Mouse (Mus musculus) liver, adult 2 months (tissue): ENCODE data around the gene Fut8. TPM values are rescaled to one million over a fixed set of nuclear protein-coding genes. Genes with fewer than 3 reads are reported as not detected.

Experiments used
- DNase-seq: peaks from one replicate; pipeline ENCODE4 v3.0.0-alpha.2; 2011; ENCODE audit warnings: low read depth, low spot score; ENCODE audit errors: extremely low read depth
- H3K27ac ChIP-seq: fragments of 200-500 bp; replicated peaks from 2 replicates; pipeline ENCODE4 v1.5.1; 2012; ENCODE audit warnings: low read depth, mild to moderate bottlenecking, control low read depth, inconsistent platforms, low read length; ENCODE audit not compliant: insufficient read depth
- H3K27me3 ChIP-seq: fragments of 200-500 bp; 2 replicates; pipeline ENCODE4 v1.6.1; 2012; ENCODE audit warnings: mild to moderate bottlenecking, moderate library complexity, low read length, inconsistent platforms; ENCODE audit not compliant: control insufficient read depth, insufficient read depth
- H3K36me3 ChIP-seq: fragments of 200-500 bp; 2 replicates; pipeline ENCODE4 v1.6.1; 2012; ENCODE audit warnings: low read length, inconsistent platforms; ENCODE audit not compliant: control insufficient read depth, insufficient read depth
- H3K4me1 ChIP-seq: fragments of 200-500 bp; 2 replicates; pipeline ENCODE4 v1.6.1; 2011; ENCODE audit warnings: low read length; ENCODE audit not compliant: control insufficient read depth, insufficient read depth
- H3K4me3 ChIP-seq: fragments of 200-500 bp; 2 replicates; pipeline ENCODE4 v1.5.1; 2011; ENCODE audit warnings: low read depth, mild to moderate bottlenecking, control low read depth, low read length, moderate library complexity; ENCODE audit not compliant: insufficient read depth
- H3K79me2 ChIP-seq: fragments of 200-500 bp; 2 replicates; pipeline ENCODE4 v1.6.1; 2012; ENCODE audit warnings: inconsistent platforms, mild to moderate bottlenecking, low read length, moderate library complexity; ENCODE audit not compliant: control insufficient read depth, insufficient read depth
- H3K9ac ChIP-seq: fragments of 200-500 bp; 2 replicates; pipeline ENCODE4 v1.6.1; 2012; ENCODE audit warnings: low read depth, mild to moderate bottlenecking, control low read depth, inconsistent platforms, low read length
- CTCF ChIP-seq: fragments of 200-500 bp; IDR thresholded peaks from 2 replicates; pipeline ENCODE4 v1.5.1; 2011; ENCODE audit warnings: low read depth, low read length, control low read depth
- POLR2A ChIP-seq: fragments of 200-500 bp; IDR thresholded peaks from 2 replicates; pipeline ENCODE4 v1.6.1; 2011; ENCODE audit warnings: low read length, control low read depth; ENCODE audit not compliant: insufficient read depth; ENCODE audit errors: extremely low read depth
- WGBS: fragments of 180-500 bp; shearing (Covaris S2); methylation state at CpG from one replicate; pipeline ENCODE4 v1.1.7; 2018; 5-methylcytosine and 5-hydroxymethylcytosine counted together
- polyA plus RNA-seq: library from polyadenylated mRNA; depleted of rRNA; stranded (reverse); fragments of >200 nt; gene quantifications from 2 replicates; pipeline ENCODE4 v1.2.3, GENCODE M21; 2012
- total RNA-seq: library from RNA; depleted of rRNA; stranded (reverse); fragments of >200 nt; gene quantifications from 2 replicates; pipeline ENCODE4 v1.2.3, GENCODE M21; 2014

Fut8 gene
- total and polyA plus RNA-seq, 2 experiments: 1.2 to 8.0 TPM

DNA sequence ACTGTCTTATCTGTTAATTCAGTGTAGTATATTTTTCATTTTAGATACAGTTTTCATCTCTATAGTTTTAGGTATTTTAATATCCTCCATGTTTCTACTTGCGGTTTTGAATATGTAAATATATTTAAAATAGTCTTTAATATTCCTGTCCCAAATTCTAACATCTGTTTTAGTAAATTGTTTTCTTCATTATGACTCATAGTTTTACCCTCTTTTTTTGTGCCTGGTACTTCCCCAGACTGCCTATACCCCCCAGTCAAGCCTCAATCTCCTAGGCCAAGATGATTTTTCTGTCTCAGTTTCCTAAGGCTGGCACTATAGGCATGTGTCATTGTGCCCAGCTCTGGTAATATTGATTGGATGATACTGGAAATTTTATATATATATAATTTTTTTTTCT is 64.1 kb downstream of the Fut8 start:
- WGBS: 100% methylated on average over 1 of the region's 1 CpGs
- Histone ChIP-seq H3K36me3 (no peaks in the 10 kb centered on the region), H3K27me3 (no peaks in the 10 kb centered on the region), H3K9ac (no peak overlapping the region), H3K4me3 (no peak overlapping the region), H3K79me2 (no peaks in the 10 kb centered on the region), H3K27ac (no peak overlapping the region), H3K4me1 (no peaks in the 10 kb centered on the region)
- TF ChIP-seq POLR2A: no peak
- DNase-seq: no peak

- Histone ChIP-seq H3K79me2 (no peaks in the 10 kb centered on the region), H3K9ac (no peak overlapping the region), H3K4me1 (no peaks in the 10 kb centered on the region), H3K27me3 (no peaks in the 10 kb centered on the region), H3K27ac (no peak overlapping the region), H3K4me3 (no peak overlapping the region), H3K36me3 (no peaks in the 10 kb centered on the region)
- no peak for DNase-seq
- TF ChIP-seq CTCF: no peak
- no peak for TF ChIP-seq POLR2A
These were observed 65.4 kb downstream of the Fut8 start for GRCm38 (mm10) chr12:77303367-77303766.

- no peak for TF ChIP-seq CTCF
- no peak for TF ChIP-seq POLR2A
- Histone ChIP-seq H3K27me3 (no peaks in the 10 kb centered on the region), H3K79me2 (no peaks in the 10 kb centered on the region), H3K36me3 (no peaks in the 10 kb centered on the region), H3K27ac (no peak overlapping the region), H3K9ac (no peak overlapping the region), H3K4me3 (no peak overlapping the region), H3K4me1 (no peaks in the 10 kb centered on the region)
- no peak for DNase-seq
- 86% methylated on average over 3 of the region's 3 CpGs for WGBS
These were observed 67.6 kb downstream of the Fut8 start for GRCm38 (mm10) chr12:77305502-77305901.

GRCm38 (mm10) chr12:77306759-77307314 is 68.9 kb downstream of the Fut8 start:
- TF ChIP-seq POLR2A (no peak), CTCF (no peak)
- Histone ChIP-seq H3K36me3 (no peaks in the 10 kb centered on the region), H3K4me1 (no peaks in the 10 kb centered on the region), H3K4me3 (no peak overlapping the region), H3K79me2 (no peaks in the 10 kb centered on the region), H3K27ac (no peak overlapping the region), H3K27me3 (no peaks in the 10 kb centered on the region), H3K9ac (no peak overlapping the region)
- DNase-seq: no peak
- 90% methylated on average over 3 of the region's 3 CpGs for WGBS

DNA sequence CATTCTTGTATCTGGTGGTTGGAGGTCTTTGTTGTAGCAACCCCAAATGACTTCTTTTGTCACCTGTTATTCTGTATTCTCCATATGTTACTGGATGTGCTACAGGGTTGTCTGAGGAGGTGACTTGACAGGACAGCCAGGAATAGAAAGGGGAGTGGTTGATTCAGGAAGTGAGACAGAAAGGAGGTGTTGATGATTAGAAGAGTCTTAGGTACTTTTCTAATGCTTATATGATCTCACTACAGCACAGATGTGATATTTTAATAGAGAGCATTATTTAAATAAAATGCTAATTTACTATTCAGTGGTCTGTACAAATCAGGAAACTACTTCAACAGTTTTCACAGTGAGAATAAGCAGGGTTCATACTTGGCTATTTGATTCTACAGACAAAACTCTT is 71.6 kb downstream of the Fut8 start:
- H3K4me3 ChIP-seq: no peak overlapping the region
- no peak overlapping the region for H3K27ac ChIP-seq
- no peaks in the 10 kb centered on the region for H3K27me3 ChIP-seq
- no peaks in the 10 kb centered on the region for H3K36me3 ChIP-seq
- TF ChIP-seq CTCF: no peak
- TF ChIP-seq POLR2A: no peak
- no peaks in the 10 kb centered on the region for H3K4me1 ChIP-seq
- no peak overlapping the region for H3K9ac ChIP-seq
- DNase-seq: no peak
- no peaks in the 10 kb centered on the region for H3K79me2 ChIP-seq

DNA sequence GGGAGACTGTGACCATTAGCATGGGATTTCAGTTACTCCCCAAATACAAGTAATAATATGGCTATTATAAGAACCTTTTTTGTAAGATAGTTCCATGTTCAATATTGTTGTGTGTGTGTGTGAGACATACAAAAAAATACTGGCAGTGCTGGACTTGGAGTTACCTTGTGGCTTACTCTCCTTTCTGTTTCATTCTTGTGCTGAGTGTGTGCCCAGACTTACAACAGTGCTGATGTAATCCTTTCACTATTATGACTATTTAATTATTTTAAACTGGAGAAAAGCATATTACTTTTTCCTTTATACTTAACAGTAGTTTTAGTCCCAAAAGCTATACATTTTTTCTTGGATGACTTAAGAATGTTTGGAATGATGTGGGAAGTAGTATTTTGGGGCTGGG is 75.6 kb downstream of the Fut8 start:
- Histone ChIP-seq H3K9ac (no peak overlapping the region), H3K27ac (no peak overlapping the region), H3K27me3 (no peaks in the 10 kb centered on the region), H3K36me3 (no peaks in the 10 kb centered on the region), H3K4me1 (no peaks in the 10 kb centered on the region), H3K79me2 (no peaks in the 10 kb centered on the region), H3K4me3 (no peak overlapping the region)
- no peak for TF ChIP-seq CTCF
- no peak for TF ChIP-seq POLR2A
- peak; percentile 16 for DNase-seq
